Mouse (Mus musculus): Measurements from ENCODE around the gene Pole2. TPM values are rescaled to one million over a fixed set of nuclear protein-coding genes. Genes with fewer than 3 reads are reported as not detected.

Gene Pole2
- polyA plus RNA-seq (2012; rRNA removed), result 1.1 and 1.6 TPM in 2 replicates

DNA sequence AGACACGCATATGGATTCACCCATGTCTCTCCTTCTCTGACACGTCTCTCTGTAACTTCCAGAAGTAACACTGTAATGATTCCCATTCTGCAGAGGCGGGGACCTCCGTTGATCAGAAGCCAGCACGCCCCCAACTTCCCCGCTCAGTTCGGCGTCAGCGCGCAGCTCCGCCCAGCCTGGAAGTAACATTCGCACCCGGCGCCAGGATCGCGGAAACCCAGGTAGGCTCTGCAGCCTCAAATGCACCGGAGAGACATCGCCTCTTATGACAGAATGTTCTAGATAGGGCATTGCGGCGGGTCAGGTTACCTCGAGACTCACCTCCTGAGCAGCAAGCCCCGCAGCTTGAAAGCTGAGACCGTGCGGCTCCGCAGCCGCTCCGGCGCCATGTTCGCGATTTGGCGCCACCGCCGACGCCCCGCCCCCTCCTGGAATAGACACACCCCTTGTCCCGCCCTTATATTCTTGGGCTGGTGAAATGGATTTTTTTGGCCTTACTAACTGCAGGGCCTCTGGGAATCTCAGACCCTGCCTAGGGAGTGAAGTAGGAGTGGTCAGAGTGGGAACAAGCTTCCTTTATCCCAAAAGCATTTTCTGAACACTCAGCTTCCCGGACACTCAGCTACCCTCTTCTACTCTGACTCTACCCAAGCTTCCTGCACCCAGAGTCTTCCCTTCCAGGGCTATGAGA is at the start of gene Pole2:
TSS of gene Pole2 (minus strand) at position 420 of the 691 bp plus-strand sequence.
- TF ChIP-seq CTCF (IDR thresholded peaks at IDR 0.05; ENCODE audit: borderline replicate concordance, insufficient read depth, low read depth, low read length) (no peak), POLR2A (IDR thresholded peaks at IDR 0.05; ENCODE audit: borderline replicate concordance, insufficient read depth, low read length) (peak; percentile 34; the same call in 1 of the 2 replicates)
- Histone ChIP-seq H3K27ac (ENCODE audit: insufficient read depth, low read length) (no peak within 1 kb of the TSS), H3K27me3 (ENCODE audit: control insufficient read depth, insufficient read depth, low read length) (no peaks in the 10 kb centered on the region), H3K4me3 (replicated peaks; ENCODE audit: insufficient read depth, low read depth, low read length) (peak within 1 kb of the TSS; percentile 92), H3K4me1 (ENCODE audit: control insufficient read depth, insufficient read depth, low read length) (no peaks in the 10 kb centered on the region)
- peak; percentile 80 to 86 for DNase-seq
- under 1% methylated on average over 37 of the region's 37 CpGs for WGBS

DNA sequence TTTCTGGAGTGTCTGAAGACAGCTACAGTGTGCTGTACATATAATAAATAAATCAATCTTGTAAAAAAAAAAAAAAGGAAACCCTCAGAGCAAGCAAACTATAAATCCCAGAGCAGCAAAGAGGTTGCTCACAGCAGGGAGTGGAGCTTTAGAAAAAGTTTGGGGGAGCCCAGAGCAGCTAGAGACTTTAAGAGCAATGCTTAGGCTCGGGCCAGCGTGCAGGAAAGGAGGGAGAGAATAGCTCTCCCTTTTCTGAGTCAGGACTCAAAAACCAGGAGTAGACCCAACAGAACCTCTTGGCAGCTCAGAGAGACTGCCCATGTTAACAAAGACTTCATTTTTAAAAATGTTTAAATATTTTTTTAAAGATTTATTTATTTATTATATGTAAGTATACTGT is 41.0 kb upstream of the Pole2 start:
- H3K27me3 ChIP-seq (ENCODE audit: control insufficient read depth, insufficient read depth, low read length), result no peaks in the 10 kb centered on the region
- no peak for DNase-seq
- 76% methylated on average over 2 of the region's 2 CpGs for WGBS
- no peak overlapping the region for H3K4me3 ChIP-seq (replicated peaks; ENCODE audit: insufficient read depth, low read depth, low read length)
- no peaks in the 10 kb centered on the region for H3K4me1 ChIP-seq (ENCODE audit: control insufficient read depth, insufficient read depth, low read length)
- no peak overlapping the region for H3K27ac ChIP-seq (ENCODE audit: insufficient read depth, low read length)
- TF ChIP-seq CTCF (IDR thresholded peaks at IDR 0.05; ENCODE audit: borderline replicate concordance, insufficient read depth, low read depth, low read length) (no peak), POLR2A (IDR thresholded peaks at IDR 0.05; ENCODE audit: borderline replicate concordance, insufficient read depth, low read length) (no peak)

DNA sequence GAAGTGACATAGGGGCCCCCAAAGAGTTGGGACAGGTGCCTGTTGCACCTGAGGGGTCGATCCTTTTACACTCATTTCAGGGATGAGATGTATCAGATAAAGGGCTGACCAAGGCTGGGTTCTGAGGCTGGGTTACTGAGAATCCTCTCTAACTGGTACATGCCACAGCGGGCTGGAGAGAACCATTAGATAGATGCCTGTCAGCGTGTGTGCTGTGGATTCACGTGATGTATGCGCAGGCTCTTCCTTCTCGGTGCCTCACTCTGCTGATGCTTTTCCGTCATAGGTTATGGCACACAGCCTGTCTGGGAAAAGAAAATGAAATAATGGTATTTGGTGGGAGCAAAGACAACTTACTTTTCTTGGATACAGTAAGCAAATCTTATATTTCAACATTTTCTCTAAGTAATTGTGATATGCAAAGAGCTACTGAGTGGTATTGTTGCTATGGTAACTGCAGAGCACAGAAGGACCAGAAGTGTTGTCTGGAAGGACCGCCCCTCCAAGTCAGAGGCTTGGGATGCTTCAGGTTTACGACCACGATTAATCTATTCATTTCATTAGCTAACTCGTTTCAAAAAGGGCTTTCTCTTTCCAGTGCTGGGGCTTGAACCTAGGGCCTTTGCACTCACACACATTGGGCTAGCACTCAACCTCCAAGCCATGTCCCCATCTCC is 40.1 kb upstream of the Pole2 start:
- Histone ChIP-seq H3K4me3 (replicated peaks; ENCODE audit: insufficient read depth, low read depth, low read length) (no peak overlapping the region), H3K4me1 (ENCODE audit: control insufficient read depth, insufficient read depth, low read length) (no peaks in the 10 kb centered on the region), H3K27me3 (ENCODE audit: control insufficient read depth, insufficient read depth, low read length) (no peaks in the 10 kb centered on the region), H3K27ac (ENCODE audit: insufficient read depth, low read length) (no peak overlapping the region)
- 68% methylated on average over 11 of the region's 11 CpGs for WGBS
- TF ChIP-seq CTCF (IDR thresholded peaks at IDR 0.05; ENCODE audit: borderline replicate concordance, insufficient read depth, low read depth, low read length) (no peak), POLR2A (IDR thresholded peaks at IDR 0.05; ENCODE audit: borderline replicate concordance, insufficient read depth, low read length) (no peak)
- no peak for DNase-seq

DNA sequence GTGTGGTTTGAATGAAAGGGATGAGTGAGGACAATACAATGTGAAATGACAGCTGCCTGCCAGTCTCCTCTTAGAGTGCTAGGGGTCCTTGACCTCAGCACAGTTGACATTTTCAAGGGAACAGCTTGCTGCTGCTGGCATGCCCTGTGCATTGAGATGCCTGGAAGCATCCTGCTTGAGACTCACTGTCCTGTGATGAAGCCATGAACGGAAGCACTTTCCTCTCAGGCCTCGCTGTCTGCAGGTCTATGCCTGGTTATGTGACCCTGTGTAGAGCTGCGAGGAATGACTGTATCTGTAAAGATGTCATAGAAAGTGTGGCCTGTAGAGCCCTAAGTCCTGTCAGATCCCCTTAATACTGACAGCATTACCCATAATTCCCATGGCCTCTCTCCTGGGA is 37.0 kb upstream of the Pole2 start:
- Histone ChIP-seq H3K4me1 (ENCODE audit: control insufficient read depth, insufficient read depth, low read length) (no peaks in the 10 kb centered on the region), H3K4me3 (replicated peaks; ENCODE audit: insufficient read depth, low read depth, low read length) (no peak overlapping the region), H3K27ac (ENCODE audit: insufficient read depth, low read length) (no peak overlapping the region), H3K27me3 (ENCODE audit: control insufficient read depth, insufficient read depth, low read length) (no peaks in the 10 kb centered on the region)
- DNase-seq, result no peak
- TF ChIP-seq CTCF (IDR thresholded peaks at IDR 0.05; ENCODE audit: borderline replicate concordance, insufficient read depth, low read depth, low read length) (no peak), POLR2A (IDR thresholded peaks at IDR 0.05; ENCODE audit: borderline replicate concordance, insufficient read depth, low read length) (no peak)
- WGBS, result 77% methylated on average over 3 of the region's 3 CpGs

- DNase-seq, result no peak
- 95% methylated on average over 5 of the region's 5 CpGs for WGBS
These were observed 34.3 kb upstream of the Pole2 start for GRCm38 (mm10) chr12:69262251-69262650.

DNA sequence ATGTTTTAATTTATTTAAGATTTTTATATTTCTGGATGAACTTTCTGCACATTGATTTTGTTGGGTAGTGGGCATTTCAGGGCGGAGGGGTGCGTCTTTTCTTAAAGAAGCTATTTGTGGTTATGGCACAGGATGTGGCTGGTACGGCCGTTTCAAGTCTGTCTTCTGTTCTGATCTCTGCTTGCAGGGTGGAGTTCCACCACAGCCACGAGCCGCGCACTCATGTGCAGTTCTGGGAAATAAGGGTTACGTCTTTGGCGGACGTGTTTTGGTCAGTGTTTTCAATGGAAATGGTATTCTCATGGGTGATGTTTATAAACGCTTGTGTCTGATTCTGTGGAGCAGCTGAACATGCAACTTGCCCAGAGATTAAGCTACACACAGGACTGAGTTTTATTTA is 29.8 kb upstream of the Pole2 start:
- Histone ChIP-seq H3K27ac (ENCODE audit: insufficient read depth, low read length) (no peak overlapping the region), H3K4me3 (replicated peaks; ENCODE audit: insufficient read depth, low read depth, low read length) (no peak overlapping the region), H3K27me3 (ENCODE audit: control insufficient read depth, insufficient read depth, low read length) (no peaks in the 10 kb centered on the region), H3K4me1 (ENCODE audit: control insufficient read depth, insufficient read depth, low read length) (no peaks in the 10 kb centered on the region)
- TF ChIP-seq CTCF (IDR thresholded peaks at IDR 0.05; ENCODE audit: borderline replicate concordance, insufficient read depth, low read depth, low read length), result no peak
- no peak for TF ChIP-seq POLR2A (IDR thresholded peaks at IDR 0.05; ENCODE audit: borderline replicate concordance, insufficient read depth, low read length)
- 87% methylated on average over 11 of the region's 11 CpGs for WGBS
- no peak for DNase-seq

More at GRCm38 (mm10) chr12:69262251-69262650, 34.3 kb upstream of the Pole2 start:
- no peak overlapping the region for H3K4me3 ChIP-seq (replicated peaks; ENCODE audit: insufficient read depth, low read depth, low read length)
- no peaks in the 10 kb centered on the region for H3K4me1 ChIP-seq (ENCODE audit: control insufficient read depth, insufficient read depth, low read length)
- H3K27ac ChIP-seq (ENCODE audit: insufficient read depth, low read length), result no peak overlapping the region
- TF ChIP-seq CTCF (IDR thresholded peaks at IDR 0.05; ENCODE audit: borderline replicate concordance, insufficient read depth, low read depth, low read length), result no peak
- TF ChIP-seq POLR2A (IDR thresholded peaks at IDR 0.05; ENCODE audit: borderline replicate concordance, insufficient read depth, low read length), result no peak
- H3K27me3 ChIP-seq (ENCODE audit: control insufficient read depth, insufficient read depth, low read length), result no peaks in the 10 kb centered on the region

DNA sequence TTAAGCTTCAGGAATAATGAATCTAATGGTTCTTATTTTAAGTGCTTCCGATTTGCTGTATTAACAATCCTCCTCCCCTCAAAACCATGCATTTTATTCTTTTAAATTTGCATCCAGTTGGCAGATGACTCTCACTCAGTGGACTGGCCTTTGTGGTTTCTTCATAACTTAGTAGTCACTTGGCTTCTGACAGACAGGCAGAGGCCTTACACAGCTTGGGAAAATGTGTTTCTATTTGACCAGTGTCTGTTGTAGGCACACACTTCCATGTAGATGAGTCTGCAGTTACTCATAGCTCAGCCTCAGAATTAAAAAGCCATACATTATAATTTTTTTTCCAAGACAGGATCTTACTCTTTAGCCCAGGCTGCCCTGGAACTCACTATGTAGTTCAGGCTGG is 25.8 kb upstream of the Pole2 start:
- no peak overlapping the region for H3K4me3 ChIP-seq (replicated peaks; ENCODE audit: insufficient read depth, low read depth, low read length)
- H3K27ac ChIP-seq (ENCODE audit: insufficient read depth, low read length), result no peak overlapping the region
- H3K27me3 ChIP-seq (ENCODE audit: control insufficient read depth, insufficient read depth, low read length), result no peaks in the 10 kb centered on the region
- 100% methylated on average over 1 of the region's 1 CpGs for WGBS
- no peaks in the 10 kb centered on the region for H3K4me1 ChIP-seq (ENCODE audit: control insufficient read depth, insufficient read depth, low read length)
- no peak for TF ChIP-seq POLR2A (IDR thresholded peaks at IDR 0.05; ENCODE audit: borderline replicate concordance, insufficient read depth, low read length)
- no peak for DNase-seq

DNA sequence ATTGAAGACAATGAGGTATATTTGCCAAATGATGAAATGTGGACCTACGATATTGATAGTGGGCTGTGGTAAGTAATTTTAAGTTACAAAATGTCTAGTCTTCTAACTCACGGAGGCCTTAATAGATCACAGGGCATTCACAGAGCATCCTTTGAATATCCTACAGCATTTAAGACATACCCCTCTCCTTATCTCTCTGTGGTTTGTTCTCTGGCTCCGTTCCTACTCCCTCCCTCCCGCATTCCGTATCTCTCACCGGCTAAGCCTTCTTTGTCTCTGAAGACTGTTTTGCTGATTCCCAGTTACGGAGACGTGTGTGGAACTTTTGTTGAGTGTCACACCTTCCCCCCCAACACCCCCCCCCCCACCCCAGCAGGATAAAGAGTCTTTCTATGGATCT is 22.8 kb upstream of the Pole2 start:
- DNase-seq, result no peak
- Histone ChIP-seq H3K4me1 (ENCODE audit: control insufficient read depth, insufficient read depth, low read length) (no peaks in the 10 kb centered on the region), H3K4me3 (replicated peaks; ENCODE audit: insufficient read depth, low read depth, low read length) (no peak overlapping the region), H3K27ac (ENCODE audit: insufficient read depth, low read length) (no peak overlapping the region), H3K27me3 (ENCODE audit: control insufficient read depth, insufficient read depth, low read length) (no peaks in the 10 kb centered on the region)
- no peak for TF ChIP-seq POLR2A (IDR thresholded peaks at IDR 0.05; ENCODE audit: borderline replicate concordance, insufficient read depth, low read length)
- TF ChIP-seq CTCF (IDR thresholded peaks at IDR 0.05; ENCODE audit: borderline replicate concordance, insufficient read depth, low read depth, low read length), result no peak
- 82% methylated on average over 8 of the region's 8 CpGs for WGBS
